Mouse (Mus musculus) midbrain, embryonic 13.5 days (tissue): ENCODE results near the gene Tnik. TPM values are rescaled to one million over a fixed set of nuclear protein-coding genes. Genes with fewer than 3 reads are reported as not detected.
A peak's percentile ranks its signal among the peaks of the same experiment; 100 is the strongest.

Experiments
- ATAC-seq: fragments of 200-750 bp; cut with Nextera tagmentation; 2 replicates; pipeline ENCODE4 v1.8.0; 2017; ENCODE audit warnings: mild to moderate bottlenecking, moderate TSS enrichment, moderate library complexity
- H3K27ac ChIP-seq: fragments of 300-500 bp; sonication (generic); 2 replicates; pipeline ENCODE4 v1.5.1; 2015; ENCODE audit warnings: inconsistent platforms, mild to moderate bottlenecking, moderate library complexity
- H3K27me3 ChIP-seq: fragments of 300-500 bp; sonication (generic); 2 replicates; pipeline ENCODE4 v1.6.1; 2015; ENCODE audit warnings: mild to moderate bottlenecking, inconsistent platforms
- H3K36me3 ChIP-seq: fragments of 300-500 bp; sonication (generic); 2 replicates; pipeline ENCODE4 v1.6.1; 2015; ENCODE audit warnings: mild to moderate bottlenecking, inconsistent platforms
- H3K4me1 ChIP-seq: fragments of 300-500 bp; sonication (generic); replicated peaks from 2 replicates; pipeline ENCODE4 v1.6.1; 2015; ENCODE audit warnings: inconsistent platforms
- H3K4me2 ChIP-seq: fragments of 300-500 bp; sonication (generic); replicated peaks from 2 replicates; pipeline ENCODE4 v1.6.1; 2015; ENCODE audit warnings: moderate library complexity, mild to moderate bottlenecking, inconsistent platforms
- H3K4me3 ChIP-seq: fragments of 300-500 bp; sonication (generic); replicated peaks from 2 replicates; pipeline ENCODE4 v1.5.1; 2015; ENCODE audit warnings: mild to moderate bottlenecking, inconsistent platforms
- H3K9ac ChIP-seq: fragments of 300-500 bp; sonication (generic); replicated peaks from 2 replicates; pipeline ENCODE4 v1.6.1; 2015; ENCODE audit warnings: mild to moderate bottlenecking, inconsistent platforms
- H3K9me3 ChIP-seq: fragments of 300-500 bp; sonication (generic); 2 replicates; pipeline ENCODE4 v1.6.1; 2016; ENCODE audit warnings: mild to moderate bottlenecking, inconsistent platforms
- WGBS: fragments of 180-500 bp; shearing (Covaris S2); methylation state at CpG from one replicate; pipeline ENCODE4 v1.1.7; 2015; 5-methylcytosine and 5-hydroxymethylcytosine counted together
- polyA plus RNA-seq: library from polyadenylated mRNA; unstranded; fragments of >200 nt; fragmentation: Nextera tagmentation; extraction: Ambion mirVana; gene quantifications from 2 replicates; pipeline ENCODE4 v1.2.1, GENCODE M21; 2015

Tnik gene
- polyA plus RNA-seq, 1 experiment from 2014 or later: 71.2 TPM

DNA sequence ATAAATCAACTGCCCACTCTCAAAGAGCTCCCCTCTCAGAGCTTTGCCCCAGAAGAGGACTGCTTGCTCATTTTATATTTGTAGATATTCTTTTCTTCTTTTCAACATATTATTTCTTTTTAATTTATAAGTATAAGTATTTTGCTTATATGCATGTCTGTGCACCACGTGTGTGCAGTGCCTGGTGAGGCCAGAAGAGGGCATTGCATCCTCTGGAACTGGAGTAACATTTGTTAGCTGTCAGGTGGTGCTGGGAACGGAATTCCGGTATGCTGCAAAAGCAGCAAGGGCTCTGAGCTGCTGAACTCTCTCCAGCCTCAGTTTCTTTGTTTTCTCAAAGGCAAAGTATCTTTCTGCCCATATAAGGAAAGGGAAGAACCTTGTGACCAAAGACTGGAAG lies 125.5 kb downstream of the Tnik start:
- Histone ChIP-seq H3K4me2 (no peak overlapping the region), H3K4me1 (peaks cover 18% of the 10 kb centered on the region), H3K27ac (no peak overlapping the region), H3K27me3 (no peaks in the 10 kb centered on the region), H3K9me3 (0 out of 2 replicates have a peak, but pooled peaks cover 4% of the 10 kb centered on the region), H3K36me3 (no peaks in the 10 kb centered on the region), H3K4me3 (no peak overlapping the region), H3K9ac (no peak overlapping the region)
- ATAC-seq: no peak
- 89% methylated on average over 3 of the region's 3 CpGs for WGBS

DNA sequence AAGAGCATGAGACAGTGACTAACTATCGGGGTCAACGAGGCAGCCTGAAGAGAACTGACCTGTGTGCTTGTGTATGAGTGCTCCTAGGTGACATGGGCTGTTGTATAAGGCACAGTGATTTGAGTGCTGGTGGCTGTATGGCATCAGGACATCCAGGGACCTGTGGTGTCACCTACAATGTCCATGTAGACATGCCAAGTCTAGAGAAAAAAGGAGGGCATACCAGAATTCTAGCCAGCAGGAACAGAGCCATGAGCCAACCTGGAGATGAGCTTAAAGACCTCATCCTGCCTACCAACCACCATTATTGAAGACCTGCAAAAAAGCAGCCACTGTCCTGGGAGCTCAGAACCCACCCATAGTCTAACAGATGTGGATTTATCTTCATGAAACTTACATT lies 127.2 kb downstream of the Tnik start:
- H3K9me3 ChIP-seq: 0 out of 2 replicates have a peak, but pooled peaks cover 4% of the 10 kb centered on the region
- no peak overlapping the region for H3K4me2 ChIP-seq
- H3K27me3 ChIP-seq: no peaks in the 10 kb centered on the region
- WGBS: 93% methylated on average over 2 of the region's 2 CpGs
- H3K36me3 ChIP-seq: no peaks in the 10 kb centered on the region
- no peak overlapping the region for H3K4me3 ChIP-seq
- peaks cover 2% of the 10 kb centered on the region; the same call in 1 of the 2 replicates for H3K4me1 ChIP-seq
- H3K27ac ChIP-seq: no peak overlapping the region
- no peak overlapping the region for H3K9ac ChIP-seq
- no peak for ATAC-seq

DNA sequence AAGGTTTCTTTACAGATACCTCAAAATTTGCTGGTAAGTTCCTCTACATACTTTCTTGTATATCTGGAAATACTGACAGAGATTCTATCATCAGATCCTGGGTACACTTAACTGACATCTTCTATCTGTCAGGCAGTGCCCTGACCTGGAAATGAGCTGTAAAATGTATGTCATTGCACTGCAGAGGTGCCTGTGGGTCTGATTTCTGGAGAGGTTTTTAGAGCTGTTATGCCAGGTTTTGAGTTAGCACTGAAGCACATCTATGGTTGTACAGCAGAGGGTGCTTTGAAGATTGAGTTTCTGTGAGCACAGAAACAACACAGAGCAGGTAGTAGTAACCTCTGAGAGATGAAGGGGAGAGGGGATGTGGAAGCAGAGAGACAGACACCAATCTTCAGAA lies 129.5 kb downstream of the Tnik start:
- H3K9me3 ChIP-seq: 0 out of 2 replicates have a peak, but pooled peaks cover 4% of the 10 kb centered on the region
- H3K4me3 ChIP-seq: no peak overlapping the region
- no peaks in the 10 kb centered on the region for H3K36me3 ChIP-seq
- no peaks in the 10 kb centered on the region for H3K27me3 ChIP-seq
- no peak overlapping the region for H3K27ac ChIP-seq
- ATAC-seq: no peak
- H3K9ac ChIP-seq: no peak overlapping the region
- H3K4me1 ChIP-seq: no peaks in the 10 kb centered on the region
- H3K4me2 ChIP-seq: no peak overlapping the region

DNA sequence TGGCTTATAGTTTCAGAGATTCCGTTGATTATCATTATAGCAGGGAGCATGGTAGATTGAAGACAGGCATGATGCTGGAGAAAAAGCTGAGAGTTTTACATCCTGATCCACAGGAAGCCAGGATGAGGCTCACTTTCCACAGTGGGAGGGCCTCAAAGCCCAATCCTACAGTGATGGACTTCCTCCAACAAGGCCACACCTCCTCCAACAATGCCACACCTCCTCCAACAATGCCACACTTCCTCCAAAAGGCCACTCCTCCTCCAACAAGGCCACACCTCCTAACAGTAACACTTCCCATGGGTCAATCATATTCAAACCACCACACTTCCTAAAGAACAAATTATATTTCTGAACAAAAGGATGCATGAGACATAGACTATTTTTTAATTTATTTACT lies 135.8 kb downstream of the Tnik start:
- H3K4me1 ChIP-seq: peaks cover 21% of the 10 kb centered on the region
- no peaks in the 10 kb centered on the region for H3K36me3 ChIP-seq
- H3K9me3 ChIP-seq: no peaks in the 10 kb centered on the region
- no peaks in the 10 kb centered on the region for H3K27me3 ChIP-seq
- 95% methylated on average over 1 of the region's 1 CpGs for WGBS
- H3K4me3 ChIP-seq: no peak overlapping the region
- no peak overlapping the region for H3K27ac ChIP-seq
- ATAC-seq: no peak
- H3K4me2 ChIP-seq: no peak overlapping the region
- no peak overlapping the region for H3K9ac ChIP-seq

DNA sequence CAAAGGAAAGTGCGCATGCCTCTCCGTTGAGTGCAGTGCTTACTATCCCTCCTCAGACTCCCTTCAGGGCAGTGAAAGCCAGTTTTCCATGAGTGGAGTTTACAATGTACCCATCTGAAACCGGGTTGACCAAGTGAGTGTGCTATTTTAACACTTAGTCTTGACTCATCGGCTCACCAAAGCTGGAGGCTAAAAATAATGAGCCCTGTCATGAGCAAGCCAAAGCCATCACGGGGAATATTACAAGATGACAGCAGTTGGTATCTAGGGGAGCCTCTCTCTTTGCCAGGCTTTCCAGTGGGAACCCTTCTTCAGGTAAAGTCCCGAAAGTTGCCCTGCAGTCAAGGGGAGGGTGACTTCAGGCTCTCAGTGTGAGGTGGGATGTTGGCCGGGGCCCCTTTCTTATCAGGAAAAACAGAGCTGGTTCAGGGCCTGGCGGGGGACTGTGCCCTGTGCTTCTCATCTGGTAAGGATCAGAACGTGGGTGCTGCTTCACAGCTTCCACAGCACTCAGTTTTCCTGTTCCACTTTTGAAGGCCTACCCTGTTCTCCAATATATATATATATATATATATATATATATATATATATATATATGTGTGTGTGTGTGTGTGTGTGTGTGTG lies 136.7 kb downstream of the Tnik start:
- H3K9ac ChIP-seq: no peak overlapping the region
- H3K27ac ChIP-seq: no peak overlapping the region
- H3K4me1 ChIP-seq: peaks cover 21% of the 10 kb centered on the region
- H3K36me3 ChIP-seq: no peaks in the 10 kb centered on the region
- 88% methylated on average over 9 of the region's 9 CpGs for WGBS
- no peaks in the 10 kb centered on the region for H3K27me3 ChIP-seq
- no peaks in the 10 kb centered on the region for H3K9me3 ChIP-seq
- H3K4me2 ChIP-seq: no peak overlapping the region
- H3K4me3 ChIP-seq: no peak overlapping the region
- ATAC-seq: 0 out of 2 replicates have a peak, but pooled peaks have one; percentile 12

DNA sequence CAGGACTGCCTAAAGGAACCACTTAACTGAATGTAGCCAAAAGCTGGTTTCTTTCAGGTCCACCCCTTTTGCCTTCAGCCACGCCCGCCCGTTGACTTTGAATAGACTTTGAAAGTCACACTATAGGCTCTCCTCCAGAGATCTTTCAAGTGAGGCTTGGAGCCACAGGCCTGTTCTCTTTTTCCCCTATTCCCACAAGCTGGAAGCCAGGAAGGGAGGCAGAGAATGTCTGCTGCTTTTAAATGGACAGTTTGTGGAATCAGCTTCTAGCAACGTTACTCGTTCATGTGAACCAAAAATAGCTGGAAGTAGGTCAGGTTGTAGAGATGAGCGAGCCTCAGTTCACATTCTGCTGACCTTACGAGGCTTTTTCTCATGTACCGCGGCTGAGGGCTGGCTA lies 138.3 kb downstream of the Tnik start:
- no peaks in the 10 kb centered on the region for H3K27me3 ChIP-seq
- WGBS: 79% methylated on average over 9 of the region's 9 CpGs
- H3K4me2 ChIP-seq: no peak overlapping the region
- H3K4me3 ChIP-seq: no peak overlapping the region
- H3K36me3 ChIP-seq: no peaks in the 10 kb centered on the region
- no peak for ATAC-seq
- H3K4me1 ChIP-seq: peaks cover 21% of the 10 kb centered on the region
- H3K9me3 ChIP-seq: no peaks in the 10 kb centered on the region
- H3K9ac ChIP-seq: no peak overlapping the region
- H3K27ac ChIP-seq: peak overlapping the region; percentile 19; the same call in 1 of the 2 replicates

DNA sequence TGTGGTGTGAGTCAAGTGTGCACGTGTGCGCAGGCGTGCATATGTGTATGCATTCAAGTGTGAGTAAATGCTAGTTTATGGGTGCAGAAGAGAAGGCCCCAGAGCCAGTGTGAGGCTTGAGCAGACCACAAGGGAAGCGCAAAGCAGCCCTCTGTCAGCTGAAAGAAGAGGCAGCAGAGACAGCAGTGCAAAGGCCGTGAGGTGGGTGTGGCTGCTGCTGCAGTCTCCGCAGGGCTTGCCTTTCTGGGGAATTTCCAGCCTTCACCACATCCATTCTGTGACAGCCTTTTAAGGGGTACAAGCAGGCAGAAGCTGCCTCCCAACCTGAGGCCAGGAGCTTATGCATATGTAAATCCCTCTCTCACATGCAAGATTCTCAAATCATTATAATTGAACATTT lies 139.2 kb downstream of the Tnik start:
- H3K4me1 ChIP-seq: peaks cover 26% of the 10 kb centered on the region
- no peaks in the 10 kb centered on the region for H3K9me3 ChIP-seq
- H3K27ac ChIP-seq: peak overlapping the region; percentile 61
- no peaks in the 10 kb centered on the region for H3K27me3 ChIP-seq
- 0 out of 2 replicates have a peak, but pooled peaks have one; percentile 15 for ATAC-seq
- WGBS: 61% methylated on average over 6 of the region's 6 CpGs
- H3K4me3 ChIP-seq: no peak overlapping the region
- H3K36me3 ChIP-seq: no peaks in the 10 kb centered on the region
- no peak overlapping the region for H3K4me2 ChIP-seq
- H3K9ac ChIP-seq: no peak overlapping the region

DNA sequence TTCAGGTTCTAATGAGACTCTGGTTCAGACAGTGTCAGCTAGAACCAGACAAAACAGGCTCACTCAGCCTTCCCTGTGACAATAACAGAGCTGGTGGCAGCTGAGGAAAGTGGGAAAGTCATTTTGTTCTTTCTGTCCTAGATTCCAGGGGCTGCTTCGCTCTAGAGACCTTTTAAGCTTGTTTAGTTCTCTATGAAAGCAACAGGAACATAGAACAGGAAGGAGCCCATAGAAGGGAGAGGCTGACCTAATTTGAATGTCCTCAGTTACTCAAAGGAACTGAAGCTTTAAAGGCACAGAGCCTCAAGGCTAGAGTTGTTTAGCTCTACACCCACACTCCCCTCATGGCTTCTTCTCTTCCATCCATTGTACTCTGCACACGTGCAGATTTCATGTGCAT lies 142.4 kb downstream of the Tnik start:
- H3K4me1 ChIP-seq: peaks cover 42% of the 10 kb centered on the region
- H3K27ac ChIP-seq: no peak overlapping the region
- WGBS: 65% methylated on average over 2 of the region's 2 CpGs
- H3K9ac ChIP-seq: no peak overlapping the region
- ATAC-seq: no peak
- no peak overlapping the region for H3K4me2 ChIP-seq
- no peak overlapping the region for H3K4me3 ChIP-seq
- no peaks in the 10 kb centered on the region for H3K36me3 ChIP-seq
- H3K27me3 ChIP-seq: no peaks in the 10 kb centered on the region
- no peaks in the 10 kb centered on the region for H3K9me3 ChIP-seq

DNA sequence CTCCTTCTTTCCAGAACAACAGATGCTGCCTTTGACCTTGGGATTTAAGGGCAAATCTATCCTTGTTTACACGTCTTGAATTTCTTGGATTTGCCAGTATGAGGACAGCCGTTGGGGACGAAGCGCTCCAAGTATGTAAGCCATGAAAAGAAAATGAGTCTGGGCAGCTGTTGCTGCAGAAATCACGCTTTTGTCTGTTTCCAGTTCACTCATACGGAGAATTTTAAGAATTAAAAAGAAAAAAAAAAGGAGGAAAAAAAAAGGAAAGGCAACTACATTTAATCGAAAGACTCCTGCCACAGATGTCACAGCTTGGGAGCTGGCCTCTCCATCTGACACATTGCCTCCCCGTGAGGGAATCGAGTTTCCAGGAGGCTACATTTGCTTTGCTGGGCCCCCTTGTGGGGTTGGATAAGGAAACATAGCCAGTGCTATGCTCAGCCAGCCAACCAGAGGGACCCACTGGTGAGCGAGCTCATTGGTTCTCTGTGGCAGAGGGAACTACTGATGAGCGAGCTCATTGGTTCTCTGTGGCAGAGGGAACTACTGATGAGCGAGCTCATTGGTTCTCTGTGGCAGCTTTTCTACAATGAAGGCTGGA lies 145.9 kb downstream of the Tnik start:
- Histone ChIP-seq H3K4me2 (no peak overlapping the region; the same call in 1 of the 2 replicates), H3K4me3 (no peak overlapping the region), H3K4me1 (peaks cover 25% of the 10 kb centered on the region), H3K27ac (peak overlapping the region; percentile 71), H3K9me3 (no peaks in the 10 kb centered on the region), H3K36me3 (no peaks in the 10 kb centered on the region), H3K9ac (no peak overlapping the region), H3K27me3 (no peaks in the 10 kb centered on the region)
- ATAC-seq: peak; percentile 87
- WGBS: 46% methylated on average over 12 of the region's 12 CpGs

DNA sequence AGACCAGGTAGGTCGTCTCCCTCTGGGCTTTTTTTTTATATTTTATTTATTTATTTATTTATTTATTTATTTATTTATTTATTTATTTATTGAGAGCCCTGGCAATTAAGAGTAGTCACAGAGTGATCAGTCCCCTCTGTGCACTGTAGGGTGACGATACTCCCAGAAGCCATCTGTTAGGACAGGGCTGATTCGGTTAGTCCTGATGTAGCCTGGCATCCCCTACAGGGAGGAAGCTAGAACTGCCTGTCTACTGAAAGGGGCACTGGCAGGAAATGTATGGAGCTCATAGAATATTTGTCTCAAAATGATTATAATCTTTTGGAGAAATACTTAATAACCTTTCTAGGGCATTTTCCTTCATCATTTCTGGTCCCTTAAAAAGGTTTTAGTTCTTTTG lies 147.3 kb downstream of the Tnik start:
- Histone ChIP-seq H3K36me3 (no peaks in the 10 kb centered on the region), H3K4me2 (no peak overlapping the region), H3K27ac (no peak overlapping the region), H3K27me3 (no peaks in the 10 kb centered on the region), H3K9ac (no peak overlapping the region), H3K4me3 (no peak overlapping the region), H3K9me3 (no peaks in the 10 kb centered on the region), H3K4me1 (peaks cover 38% of the 10 kb centered on the region)
- WGBS: 66% methylated on average over 3 of the region's 3 CpGs
- peak; percentile 69; the same call in 1 of the 2 replicates for ATAC-seq

DNA sequence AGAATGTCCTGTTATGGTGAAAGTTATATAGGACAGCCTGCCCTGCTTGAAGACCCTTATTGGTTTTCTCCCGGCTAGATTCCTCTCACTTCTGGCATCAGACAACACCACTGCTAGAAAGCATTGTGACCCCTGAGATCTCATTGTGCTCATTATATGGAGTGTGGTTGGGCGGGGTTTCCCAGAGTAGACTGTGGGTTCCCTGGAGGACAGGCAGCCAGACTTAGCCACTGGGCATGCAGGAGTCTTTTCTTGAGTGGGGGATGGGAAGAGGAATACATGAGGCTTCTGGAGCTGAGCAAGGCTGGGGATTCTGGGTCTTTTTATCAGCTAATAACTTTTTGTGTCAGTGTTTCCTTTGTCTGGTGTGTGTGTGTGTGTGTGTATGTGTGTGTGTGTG lies 153.0 kb downstream of the Tnik start:
- peak overlapping the region; percentile 49; the same call in 1 of the 2 replicates for H3K27ac ChIP-seq

DNA sequence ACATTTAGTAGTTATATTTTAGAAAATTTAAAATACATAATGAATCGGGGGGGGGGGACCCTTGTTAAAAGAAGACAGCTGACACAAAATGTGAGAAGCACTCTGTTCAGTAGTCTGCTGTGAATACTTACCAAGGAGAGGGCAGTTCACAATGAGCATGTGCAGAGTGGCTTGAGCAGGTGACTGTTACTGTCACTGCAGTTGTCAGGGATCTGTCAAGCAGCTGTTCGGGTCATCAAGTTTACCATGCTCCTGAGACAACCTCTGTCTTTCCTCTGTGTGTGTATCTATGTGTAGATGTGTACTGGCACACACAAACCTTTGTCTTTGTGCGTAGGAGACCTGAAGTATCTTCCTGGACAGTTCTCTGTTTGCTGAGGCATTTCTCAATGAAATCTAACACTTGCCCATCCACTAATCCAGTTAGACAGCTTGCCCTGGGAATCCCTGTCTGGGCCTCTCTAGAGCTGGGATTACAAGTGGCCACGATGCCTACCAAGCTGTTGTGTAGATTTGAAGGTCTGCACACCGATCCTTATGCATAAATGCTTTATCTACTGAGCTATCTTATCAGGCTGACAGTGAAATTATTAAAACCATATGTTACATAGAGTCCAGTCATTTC lies 154.2 kb downstream of the Tnik start:
- Histone ChIP-seq H3K27ac (no peak overlapping the region), H3K4me2 (no peak overlapping the region), H3K36me3 (no peaks in the 10 kb centered on the region), H3K27me3 (no peaks in the 10 kb centered on the region), H3K9ac (no peak overlapping the region), H3K4me1 (peaks cover 43% of the 10 kb centered on the region), H3K9me3 (no peaks in the 10 kb centered on the region), H3K4me3 (no peak overlapping the region)
- 72% methylated on average over 5 of the region's 5 CpGs for WGBS
- ATAC-seq: no peak

More for the DNA sequence above, 153.0 kb downstream of the Tnik start:
- Histone ChIP-seq H3K9me3 (no peaks in the 10 kb centered on the region), H3K4me1 (peaks cover 33% of the 10 kb centered on the region), H3K9ac (no peak overlapping the region), H3K36me3 (no peaks in the 10 kb centered on the region), H3K4me2 (no peak overlapping the region), H3K27me3 (no peaks in the 10 kb centered on the region), H3K4me3 (no peak overlapping the region)
- 5% methylated on average over 2 of the region's 2 CpGs for WGBS
- ATAC-seq: peak; percentile 79
